Mouse (Mus musculus) lung, postnatal 4 days (tissue): Measurements from ENCODE around the gene Ccdc50.

ENCODE experiments used
- DNase-seq, 2 experiments: peaks; one replicate each; pipeline ENCODE4 v3.0.0; 2021

The Ccdc50 gene

DNA sequence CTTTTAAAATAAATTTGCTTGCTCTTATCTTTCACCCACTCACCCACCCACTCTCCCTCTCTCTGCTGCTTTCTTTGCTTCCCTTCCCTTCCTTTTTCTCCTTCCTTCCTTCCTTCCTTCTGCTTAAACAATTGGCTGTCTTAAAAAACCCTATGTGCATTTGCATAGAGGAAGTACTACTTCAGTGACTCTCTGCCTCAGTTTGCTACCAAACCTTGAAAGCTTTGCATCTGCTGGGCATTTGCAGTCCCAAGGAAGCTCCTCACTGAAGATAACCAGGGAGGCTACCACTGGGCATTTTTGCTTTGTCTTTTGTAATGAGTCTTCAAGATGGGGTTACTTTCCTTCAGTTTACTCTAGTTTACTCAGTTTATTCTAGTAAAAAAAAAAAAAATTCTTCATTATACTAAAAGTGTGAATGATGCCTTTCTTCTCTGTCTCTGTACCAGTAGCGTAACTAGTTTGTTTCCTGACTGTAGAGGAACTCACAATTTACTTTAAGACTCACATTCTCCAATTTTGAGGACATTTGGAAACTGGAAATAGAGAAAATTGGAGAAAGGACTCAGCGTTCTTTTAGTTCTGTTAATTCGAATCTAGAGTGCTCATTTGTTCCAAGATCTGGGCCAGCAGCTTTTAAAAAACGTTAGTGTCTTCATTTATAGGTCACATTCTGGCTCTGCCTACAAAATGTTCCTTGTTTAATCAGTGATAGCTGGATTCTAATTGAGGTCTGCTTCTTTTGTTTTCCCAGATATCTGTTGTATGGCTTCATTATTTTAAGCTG lies 6.8 kb downstream of the Ccdc50 start:
- DNase-seq: no peak

DNA sequence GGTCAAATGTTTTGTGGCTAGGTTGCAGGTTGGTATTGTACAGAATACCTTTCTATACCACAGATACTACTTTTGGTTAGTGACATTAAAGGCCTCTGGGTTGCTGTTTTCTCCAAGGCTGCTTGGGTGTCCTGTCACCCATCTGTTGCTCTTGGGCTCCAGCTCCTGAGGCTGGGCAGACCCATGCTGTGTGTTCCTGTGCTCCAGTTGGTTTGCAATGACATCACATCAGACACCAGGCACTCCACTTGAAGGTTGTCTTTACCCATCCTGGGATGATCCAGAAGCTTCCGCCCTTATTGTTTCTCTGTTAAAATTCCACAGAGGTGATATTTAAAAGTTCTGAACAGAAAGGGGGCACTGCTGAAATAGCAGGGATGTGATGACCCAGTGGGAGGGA lies 8.3 kb downstream of the Ccdc50 start:
- DNase-seq: no peak

DNA sequence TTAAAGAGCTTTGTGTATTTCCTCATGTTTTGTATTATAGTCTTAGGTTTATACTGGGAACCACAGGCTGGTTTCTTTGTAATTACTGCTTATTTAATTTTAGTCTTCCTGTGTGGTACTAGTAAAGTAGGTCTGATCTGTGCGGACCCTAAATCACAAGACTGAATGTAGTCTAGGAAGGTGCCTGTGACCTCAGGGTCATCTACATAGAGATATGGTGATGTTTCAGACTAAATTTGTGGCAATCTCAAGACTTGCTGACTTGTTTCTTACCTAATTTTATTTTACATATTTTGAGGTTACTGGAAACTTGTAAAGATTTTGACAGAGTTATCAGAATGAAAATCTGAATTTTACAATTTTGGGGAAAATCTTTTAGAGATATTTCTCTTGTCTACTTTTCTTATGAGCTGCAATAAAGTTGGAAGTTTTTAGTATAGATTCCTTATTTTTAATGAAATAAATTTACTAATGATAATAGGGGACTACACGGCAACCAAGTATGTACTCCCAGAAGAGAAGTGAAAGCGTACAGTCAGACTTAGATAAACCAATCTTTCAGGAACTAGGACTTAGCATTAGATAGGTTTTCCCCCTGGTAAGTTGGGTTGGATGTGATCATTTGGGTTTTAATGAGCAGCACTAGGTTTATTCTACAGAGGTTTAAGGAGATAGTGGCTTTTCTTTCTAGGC lies 10.5 kb downstream of the Ccdc50 start:
- DNase-seq: no peak

DNA sequence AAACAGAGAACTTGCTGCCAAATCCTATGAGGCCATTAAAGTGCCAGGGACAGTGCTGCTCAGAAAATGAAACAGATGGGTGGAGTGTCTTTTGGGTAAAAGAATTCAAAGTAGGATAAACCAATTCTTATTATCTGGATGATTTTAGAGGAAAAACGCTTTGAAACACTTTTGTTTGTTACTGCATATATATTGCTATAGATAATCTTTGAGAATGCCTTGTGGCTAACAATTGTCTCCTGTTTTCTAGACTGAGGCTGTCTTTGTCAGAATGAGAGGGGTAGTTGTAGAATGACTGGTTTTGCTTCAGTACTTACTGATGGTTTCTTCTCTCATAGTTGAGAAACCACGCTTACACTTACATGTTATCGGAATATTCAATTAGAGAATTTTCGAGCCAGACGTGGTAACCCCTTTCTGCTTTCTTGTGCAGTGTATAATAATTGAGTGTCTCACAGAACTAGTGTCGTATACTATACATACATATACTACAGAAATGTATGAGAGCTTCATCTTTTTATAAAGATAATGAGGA lies 11.1 kb downstream of the Ccdc50 start:
- no peak for DNase-seq

DNA sequence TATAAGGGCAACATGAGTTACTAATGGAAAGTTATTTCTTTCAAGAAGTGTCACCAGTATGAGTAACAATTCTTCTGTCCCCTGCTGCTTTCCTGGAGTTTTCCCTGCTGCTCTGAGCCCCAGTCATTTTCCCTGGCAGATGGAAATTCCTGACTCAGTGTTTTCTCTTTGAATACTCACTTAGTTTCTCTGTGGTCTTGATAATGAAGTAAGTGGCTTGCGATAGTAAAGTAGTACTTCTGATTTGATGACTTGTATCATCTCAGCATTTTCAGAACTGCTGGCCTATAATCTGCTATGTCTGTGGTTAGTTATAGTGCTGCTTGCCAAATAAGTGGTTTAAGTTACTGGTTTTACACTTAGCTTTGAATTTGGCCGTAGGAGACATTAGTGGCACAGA lies 12.9 kb downstream of the Ccdc50 start:
- DNase-seq: no peak

DNA sequence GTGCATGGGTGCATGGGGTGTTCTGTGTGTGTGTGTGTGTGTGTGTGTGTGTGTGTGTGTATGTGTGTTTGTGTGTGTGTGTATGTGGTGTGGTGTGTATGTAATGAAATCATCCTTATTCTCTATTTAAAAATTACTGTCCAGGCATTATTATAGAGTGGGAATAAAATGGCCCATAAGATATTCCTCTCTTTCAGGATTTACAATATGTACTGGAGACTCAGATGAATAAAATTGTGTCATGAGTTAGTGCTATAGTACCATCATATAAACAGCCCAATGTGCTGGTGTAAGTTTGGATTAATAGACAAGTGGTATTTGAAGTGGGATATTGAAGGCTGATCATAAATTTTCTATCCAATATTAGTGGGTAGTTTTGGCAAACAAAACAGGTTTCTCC lies 15.4 kb downstream of the Ccdc50 start:
- DNase-seq: no peak

DNA sequence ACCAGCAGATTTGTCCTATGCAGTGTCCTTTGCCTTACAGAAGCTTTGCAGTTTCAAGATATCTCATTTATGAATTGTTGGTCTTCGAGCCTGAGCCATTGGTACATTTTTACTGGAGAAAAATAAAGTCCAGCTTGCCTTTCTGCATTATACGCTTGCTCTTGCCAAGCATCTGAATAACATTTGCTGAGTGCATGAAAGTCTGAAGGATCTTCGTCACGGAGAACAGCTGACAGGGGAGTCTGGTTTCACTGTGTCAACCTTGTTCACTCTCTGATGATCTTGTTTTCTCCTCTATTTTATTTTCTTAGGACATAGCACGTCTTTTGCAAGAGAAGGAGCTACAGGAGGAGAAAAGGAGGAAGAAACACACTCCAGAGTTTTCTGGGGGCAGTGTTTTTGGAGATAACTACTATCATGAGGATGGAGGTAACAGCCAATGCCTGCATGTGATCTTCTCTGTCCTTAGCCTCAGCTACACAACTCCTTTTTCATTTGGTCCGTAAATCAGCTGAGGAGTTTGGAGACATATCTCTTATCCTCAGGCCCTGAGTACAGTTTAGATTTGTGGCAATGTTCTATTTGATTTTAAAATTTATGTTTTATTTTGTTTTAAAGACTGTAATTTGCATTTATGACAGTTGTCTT lies 28.4 kb downstream of the Ccdc50 start:
- no peak for DNase-seq

DNA sequence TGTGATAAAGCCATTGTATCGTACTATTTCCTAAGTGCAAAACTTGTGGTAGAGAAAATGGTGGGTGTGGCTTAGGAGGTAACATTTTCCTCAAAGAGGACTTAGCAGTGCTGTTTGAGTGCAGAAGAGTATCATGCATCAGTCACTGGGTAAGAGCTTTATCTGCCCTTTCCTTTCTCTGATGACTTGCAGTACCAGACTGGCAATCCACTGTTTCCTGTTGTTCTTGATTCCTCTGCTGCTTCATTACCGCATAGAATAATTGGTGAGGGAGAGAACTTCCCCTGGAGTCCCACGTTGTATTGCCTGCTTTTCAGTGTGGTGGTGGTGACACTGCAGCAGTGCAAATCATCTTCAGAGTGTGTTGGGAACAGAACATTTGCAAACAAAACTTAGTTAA lies 29.0 kb downstream of the Ccdc50 start:
- DNase-seq: no peak

DNA sequence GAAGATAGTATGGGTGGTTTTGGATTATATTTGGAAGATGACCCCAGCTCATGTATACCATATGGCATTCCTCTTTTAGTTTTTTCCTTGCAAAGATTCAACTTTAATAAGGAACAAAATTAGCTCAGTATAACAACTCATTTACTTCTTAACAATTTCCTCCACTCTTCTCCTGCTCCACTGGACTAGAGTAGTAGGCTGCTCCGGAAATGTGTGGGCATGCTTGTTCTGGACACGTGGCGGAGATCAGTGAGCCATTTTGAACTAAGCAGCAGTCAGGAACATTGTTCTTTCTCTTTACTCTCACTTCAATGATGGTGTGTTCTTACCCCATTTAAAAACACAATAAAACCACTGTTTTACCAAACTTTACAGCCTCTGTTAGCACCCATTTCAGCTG lies 32.3 kb downstream of the Ccdc50 start:
- DNase-seq: no peak

DNA sequence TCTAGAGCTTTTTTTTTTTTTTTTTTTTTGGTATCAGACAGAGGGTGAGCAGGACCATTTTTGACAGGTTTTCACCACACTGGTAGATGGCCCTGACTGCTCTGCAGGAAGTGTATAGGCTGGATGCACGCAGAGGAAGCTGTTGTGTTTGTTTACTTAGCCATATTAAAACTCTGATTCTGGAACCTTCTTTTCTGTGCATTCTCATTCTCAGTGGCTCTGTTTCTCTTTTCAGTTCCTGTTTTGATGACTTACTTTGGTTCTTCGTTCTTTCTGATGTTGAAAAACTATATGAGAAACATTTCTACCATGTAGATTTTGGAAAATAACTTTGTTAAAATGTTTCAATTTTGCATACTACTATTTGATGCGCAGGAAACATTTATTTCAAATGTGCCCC lies 46.4 kb downstream of the Ccdc50 start:
- no peak for DNase-seq

DNA sequence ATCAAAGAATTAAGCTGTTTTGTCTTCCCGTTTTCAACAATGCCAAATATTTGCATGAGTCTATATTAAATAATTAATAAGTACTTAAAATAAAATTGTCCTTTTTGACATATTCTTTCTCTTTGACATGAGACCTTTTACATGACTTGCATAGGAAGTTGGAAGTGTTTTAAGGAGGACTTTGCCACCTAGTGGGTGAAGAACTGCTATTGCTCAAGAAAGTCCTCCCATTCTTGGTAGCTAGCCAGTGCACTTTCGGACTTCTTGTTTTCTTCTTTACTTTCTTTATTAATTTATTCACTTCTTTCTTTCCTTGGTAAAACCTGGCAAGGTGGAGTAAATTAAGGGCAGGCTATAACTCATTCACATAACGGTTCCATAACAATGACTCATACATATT lies 55.3 kb downstream of the Ccdc50 start:
- no peak for DNase-seq

DNA sequence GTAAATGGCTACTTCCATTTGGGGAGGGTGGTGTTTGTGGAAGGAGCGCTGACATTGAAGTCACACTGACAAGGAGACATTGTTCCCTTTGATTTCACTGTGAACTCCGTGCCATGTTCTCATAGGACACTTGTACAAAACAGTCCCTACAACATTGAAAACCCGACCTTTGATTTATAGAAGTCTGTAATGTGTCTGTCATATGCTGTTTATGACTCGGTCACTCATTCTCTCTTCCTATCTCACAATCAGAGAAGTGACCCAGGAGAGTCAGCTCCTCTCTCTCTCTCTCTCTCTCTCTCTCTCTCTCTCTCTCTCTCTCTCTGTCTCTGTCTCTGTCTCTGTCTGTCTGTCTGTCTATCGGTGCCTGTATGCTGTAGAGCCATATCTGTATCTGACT lies 60.7 kb downstream of the Ccdc50 start:
- DNase-seq: no peak

DNA sequence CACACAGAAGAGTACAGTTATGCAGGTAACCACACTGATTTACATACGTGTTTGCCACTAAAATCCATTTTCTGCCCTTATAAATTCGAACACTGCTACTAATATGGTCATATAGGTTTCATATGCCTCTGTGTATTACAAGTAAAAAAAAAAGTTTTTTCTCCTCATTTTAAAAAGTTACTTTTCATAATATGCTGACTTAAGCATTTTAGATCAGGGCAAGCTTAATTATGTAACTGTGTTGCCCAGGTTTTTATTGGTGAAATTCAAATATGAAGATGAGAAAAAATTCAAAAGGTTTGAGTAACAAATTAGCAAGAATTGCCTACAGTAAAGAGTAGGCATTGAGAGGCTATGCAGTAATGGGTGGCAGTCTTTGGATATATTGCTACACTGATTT lies 62.0 kb downstream of the Ccdc50 start:
- no peak for DNase-seq

DNA sequence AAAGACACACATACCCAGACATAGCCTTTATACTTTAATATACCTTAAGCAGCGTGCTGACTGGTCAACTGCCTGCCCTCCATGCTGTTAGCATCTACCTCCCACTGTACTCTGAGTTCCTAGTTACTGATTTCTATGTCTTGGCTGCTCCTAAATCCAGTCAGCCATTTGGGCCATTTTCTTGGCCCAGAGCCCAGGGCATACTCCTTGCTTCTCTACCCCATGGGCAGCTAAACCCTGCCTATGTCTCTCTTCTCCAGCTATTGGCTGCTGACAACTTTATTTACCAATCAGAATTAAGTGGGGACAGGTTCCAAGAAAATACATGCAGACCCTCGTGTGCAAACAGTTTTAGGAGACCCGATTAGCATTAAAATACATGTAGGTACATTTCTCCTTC lies 64.7 kb downstream of the Ccdc50 start:
- no peak for DNase-seq

DNA sequence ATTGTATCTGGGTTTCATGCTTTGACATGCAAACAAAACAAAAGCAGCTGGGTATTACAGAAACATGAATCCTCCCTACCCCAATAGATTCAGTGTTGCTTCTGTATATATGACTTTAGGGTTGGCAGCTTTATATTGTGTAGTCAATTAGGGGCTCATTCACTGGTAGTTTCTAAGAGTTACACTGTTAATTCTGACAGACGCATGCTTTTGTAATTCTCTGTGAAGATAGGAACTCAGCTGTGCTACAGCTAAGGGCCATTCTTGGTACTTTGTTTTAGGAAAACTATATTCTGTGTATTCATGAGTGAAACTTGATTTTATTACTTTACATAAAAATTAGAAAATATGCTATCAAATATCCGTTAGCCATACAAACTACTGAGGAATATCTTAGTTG lies 65.2 kb downstream of the Ccdc50 start:
- no peak for DNase-seq

DNA sequence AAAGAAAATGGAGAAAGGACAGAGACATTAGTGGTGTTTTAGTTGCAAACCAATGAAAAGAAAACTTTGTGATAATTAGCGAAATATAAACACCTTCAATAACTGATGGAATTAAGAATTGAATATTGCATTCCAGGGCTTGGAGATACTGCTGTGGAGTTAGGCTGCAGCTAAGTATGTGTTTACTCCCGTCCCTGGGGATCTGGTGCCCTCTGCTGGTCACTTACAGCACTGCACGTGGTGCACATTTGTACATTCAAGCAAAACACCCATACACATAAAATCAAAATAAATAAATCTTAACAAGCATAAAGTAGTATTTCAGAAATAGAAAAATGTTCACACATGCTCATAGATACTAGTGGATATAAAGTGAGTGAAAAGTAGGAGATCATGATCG lies 68.6 kb downstream of the Ccdc50 start:
- peak; percentile 59 to 78 for DNase-seq

DNA sequence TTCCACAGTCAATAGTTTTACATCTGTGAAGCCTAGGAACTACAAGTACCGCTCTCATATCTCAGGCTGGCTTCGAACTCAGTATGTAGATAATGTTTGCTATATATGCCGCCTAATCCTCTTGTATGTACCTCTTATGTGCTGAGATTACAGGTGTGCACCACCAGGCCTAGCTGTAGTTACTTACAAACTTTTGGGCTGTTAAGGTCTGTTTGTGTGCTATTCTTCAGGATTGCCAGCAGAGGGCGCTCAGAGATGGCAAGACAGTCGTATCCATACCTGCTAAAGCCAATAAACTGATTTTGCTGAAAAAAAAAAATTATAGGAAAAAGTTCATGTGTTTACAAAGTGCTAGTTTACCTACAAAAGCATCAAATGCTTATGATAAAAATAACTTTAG lies 80.1 kb downstream of the Ccdc50 start:
- peak in 1 of 2 experiments; percentile 20 for DNase-seq

DNA sequence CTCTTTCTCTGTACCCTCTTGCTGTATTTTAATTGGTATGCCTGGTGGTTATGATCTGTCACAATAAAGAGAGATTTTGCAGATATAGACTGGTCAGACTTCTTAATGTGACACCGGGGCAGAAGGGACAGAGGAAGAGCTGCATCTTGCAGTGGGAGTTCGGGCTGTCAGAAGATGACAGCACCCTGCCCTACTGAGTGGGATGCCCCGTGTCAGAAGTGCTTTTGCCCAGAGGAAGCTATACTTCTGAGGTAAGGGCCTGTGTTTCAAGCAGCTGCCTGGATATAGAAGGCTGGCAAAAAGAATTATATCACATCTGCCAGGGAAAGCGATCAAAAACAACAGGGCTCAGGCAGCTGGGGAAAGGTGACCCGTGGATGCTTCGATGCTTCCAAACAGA lies 82.7 kb downstream of the Ccdc50 start:
- no peak for DNase-seq

DNA sequence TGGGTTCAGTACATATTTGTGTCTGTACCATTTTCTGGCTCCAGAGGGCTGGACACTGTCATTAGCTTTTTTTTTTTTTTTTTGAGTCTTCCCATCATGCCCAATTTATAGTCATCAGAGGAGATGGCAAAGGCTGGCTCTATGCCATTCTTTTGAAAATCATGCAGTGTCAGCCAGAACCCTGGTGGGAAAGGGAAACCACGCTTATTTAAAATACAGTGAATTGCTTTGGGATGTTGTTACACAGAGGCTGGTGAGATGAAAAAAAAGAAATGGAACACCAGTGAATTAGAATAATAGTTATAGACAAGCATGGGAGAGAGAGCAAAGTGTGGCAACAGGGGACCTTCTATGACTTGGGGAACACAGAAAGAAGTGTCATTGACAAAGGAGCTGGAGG lies 95.2 kb downstream of the Ccdc50 start:
- no peak for DNase-seq
